Mouse (Mus musculus) limb, embryonic 15.5 days (tissue): Measurements from ENCODE around the gene Speer2. TPM values are rescaled to one million over a fixed set of nuclear protein-coding genes. Genes with fewer than 3 reads are reported as not detected.

Source experiments
- ATAC-seq: fragments of 200-750 bp; cut with Nextera tagmentation; 2 replicates; pipeline ENCODE4 v1.8.0; 2017; ENCODE audit warnings: low read depth, moderate TSS enrichment; ENCODE audit not compliant: insufficient number of reproducible peaks, low FRiP score, low TSS enrichment
- H3K27ac ChIP-seq: fragments of 300-500 bp; sonication (generic); 2 replicates; pipeline ENCODE4 v1.5.1; 2015; ENCODE audit warnings: moderate library complexity, mild to moderate bottlenecking, inconsistent platforms
- H3K27me3 ChIP-seq: fragments of 300-500 bp; sonication (generic); 2 replicates; pipeline ENCODE4 v1.6.1; 2015; ENCODE audit warnings: inconsistent platforms
- H3K36me3 ChIP-seq: fragments of 300-500 bp; sonication (generic); 2 replicates; pipeline ENCODE4 v1.6.1; 2015; ENCODE audit warnings: inconsistent platforms
- H3K4me1 ChIP-seq: fragments of 300-500 bp; sonication (generic); 2 replicates; pipeline ENCODE4 v1.6.1; 2015; ENCODE audit warnings: inconsistent platforms
- H3K4me2 ChIP-seq: fragments of 300-500 bp; sonication (generic); 2 replicates; pipeline ENCODE4 v1.6.1; 2015; ENCODE audit warnings: mild to moderate bottlenecking, inconsistent platforms
- H3K4me3 ChIP-seq: fragments of 300-500 bp; sonication (generic); 2 replicates; pipeline ENCODE4 v1.5.1; 2015; ENCODE audit warnings: mild to moderate bottlenecking, inconsistent platforms
- H3K9ac ChIP-seq: fragments of 300-500 bp; sonication (generic); 2 replicates; pipeline ENCODE4 v1.6.1; 2015; ENCODE audit warnings: inconsistent platforms
- H3K9me3 ChIP-seq: fragments of 300-500 bp; sonication (generic); 2 replicates; pipeline ENCODE4 v1.6.1; 2016; ENCODE audit warnings: inconsistent platforms
- WGBS: fragments of 180-500 bp; shearing (Covaris S2); methylation state at CpG from one replicate; pipeline ENCODE4 v1.1.7; 2015; 5-methylcytosine and 5-hydroxymethylcytosine counted together
- polyA plus RNA-seq: library from polyadenylated mRNA; unstranded; fragments of >200 nt; fragmentation: Nextera tagmentation; extraction: Ambion mirVana; gene quantifications from 2 replicates; pipeline ENCODE4 v1.2.1, GENCODE M21; 2015

Speer2 gene
- not detected in 2 replicates for polyA plus RNA-seq

GRCm38 (mm10) chr16:69863644-69864043 is at the start of gene Speer2:
Gene Speer2, minus strand, starts transcription at chr16:69863744.
- no peaks in the 10 kb centered on the region for H3K4me1 ChIP-seq
- no peaks in the 10 kb centered on the region for H3K27me3 ChIP-seq
- 94% methylated on average over 4 of the region's 4 CpGs for WGBS
- H3K36me3 ChIP-seq: no peaks in the 10 kb centered on the region
- no peak within 1 kb of the TSS for H3K4me3 ChIP-seq
- H3K4me2 ChIP-seq: no peak within 1 kb of the TSS
- H3K9me3 ChIP-seq: no peaks in the 10 kb centered on the region
- ATAC-seq: no peak
- no peak within 1 kb of the TSS for H3K9ac ChIP-seq
- no peak within 1 kb of the TSS for H3K27ac ChIP-seq

GRCm38 (mm10) chr16:69904303-69904702 is 40.8 kb upstream of the Speer2 start:
- no peaks in the 10 kb centered on the region for H3K4me1 ChIP-seq
- no peaks in the 10 kb centered on the region for H3K27me3 ChIP-seq
- no peaks in the 10 kb centered on the region for H3K9me3 ChIP-seq
- no peak overlapping the region for H3K4me2 ChIP-seq
- no peak overlapping the region for H3K4me3 ChIP-seq
- H3K9ac ChIP-seq: no peak overlapping the region
- no peak for ATAC-seq
- no peaks in the 10 kb centered on the region for H3K36me3 ChIP-seq
- no peak overlapping the region for H3K27ac ChIP-seq

- no peak overlapping the region for H3K4me2 ChIP-seq
- H3K27ac ChIP-seq: no peak overlapping the region
- ATAC-seq: no peak
- H3K4me3 ChIP-seq: no peak overlapping the region
- no peaks in the 10 kb centered on the region for H3K4me1 ChIP-seq
- no peaks in the 10 kb centered on the region for H3K36me3 ChIP-seq
- H3K9ac ChIP-seq: no peak overlapping the region
- no peaks in the 10 kb centered on the region for H3K27me3 ChIP-seq
- H3K9me3 ChIP-seq: no peaks in the 10 kb centered on the region
Measured at GRCm38 (mm10) chr16:69880712-69881111, 17.2 kb upstream of the Speer2 start.

- WGBS: 46% methylated on average over 2 of the region's 2 CpGs
- no peak overlapping the region for H3K27ac ChIP-seq
Measured at GRCm38 (mm10) chr16:69836628-69837027, 26.9 kb downstream of the Speer2 start.

GRCm38 (mm10) chr16:69813652-69814051 is 49.9 kb downstream of the Speer2 start:
- Histone ChIP-seq H3K36me3 (no peaks in the 10 kb centered on the region), H3K4me1 (no peaks in the 10 kb centered on the region), H3K27ac (no peak overlapping the region), H3K27me3 (no peaks in the 10 kb centered on the region), H3K9me3 (no peaks in the 10 kb centered on the region), H3K4me3 (no peak overlapping the region), H3K9ac (no peak overlapping the region), H3K4me2 (no peak overlapping the region)
- no peak for ATAC-seq
- 49% methylated on average over 5 of the region's 5 CpGs for whole genome bisulfite sequencing

More at GRCm38 (mm10) chr16:69836628-69837027, 26.9 kb downstream of the Speer2 start:
- H3K27me3 ChIP-seq: no peaks in the 10 kb centered on the region
- no peaks in the 10 kb centered on the region for H3K4me1 ChIP-seq
- H3K9ac ChIP-seq: no peak overlapping the region
- no peaks in the 10 kb centered on the region for H3K36me3 ChIP-seq
- no peak overlapping the region for H3K4me2 ChIP-seq
- no peak overlapping the region for H3K4me3 ChIP-seq
- H3K9me3 ChIP-seq: no peaks in the 10 kb centered on the region
- no peak for ATAC-seq
